Mouse (Mus musculus): ENCODE measurements around the gene Lce3c. TPM values are rescaled to one million over a fixed set of nuclear protein-coding genes. Genes with fewer than 3 reads are reported as not detected.

The Lce3c gene
- total RNA-seq (2015) (not detected in 2 replicates), total RNA-seq (2017) (not detected in 2 replicates)

GRCm38 (mm10) chr3:92944186-92944585, at the start of gene Lce3c:
Lce3c (plus strand) TSS chr3:92944486.
- ATAC-seq (replicated peaks; ENCODE audit: poor library complexity): no peak

- no peak for ATAC-seq (replicated peaks; ENCODE audit: poor library complexity)
Observed at GRCm38 (mm10) chr3:92894489-92894888, 49.8 kb upstream of the Lce3c start.

GRCm38 (mm10) chr3:92902992-92903391, 41.3 kb upstream of the Lce3c start:
- ATAC-seq (replicated peaks; ENCODE audit: poor library complexity): peak; percentile 70

- 0 out of 2 replicates have a peak, but pooled peaks have one; percentile 29 for ATAC-seq (replicated peaks; ENCODE audit: poor library complexity)
Observed at GRCm38 (mm10) chr3:92903640-92904039, 40.6 kb upstream of the Lce3c start.

GRCm38 (mm10) chr3:92905182-92905581, 39.1 kb upstream of the Lce3c start:
- no peak for ATAC-seq (replicated peaks; ENCODE audit: poor library complexity)

- ATAC-seq (replicated peaks; ENCODE audit: poor library complexity): peak; percentile 57; the same call in 1 of the 2 replicates
Observed at GRCm38 (mm10) chr3:92907571-92907970, 36.7 kb upstream of the Lce3c start.

- no peak for ATAC-seq (replicated peaks; ENCODE audit: poor library complexity)
Observed at GRCm38 (mm10) chr3:92920364-92920763, 23.9 kb upstream of the Lce3c start.

GRCm38 (mm10) chr3:92926130-92926529, 18.2 kb upstream of the Lce3c start, which contains the start of gene Lce3a:
Lce3a (minus strand) TSS chr3:92926230.
- no peak for ATAC-seq (replicated peaks; ENCODE audit: poor library complexity)

- no peak for ATAC-seq (replicated peaks; ENCODE audit: poor library complexity)
Observed at GRCm38 (mm10) chr3:92932679-92933078, 11.6 kb upstream of the Lce3c start, which contains the start of gene Lce3b. Lce3b (plus strand) TSS chr3:92932979.

- no peak for ATAC-seq (replicated peaks; ENCODE audit: poor library complexity)
Observed at GRCm38 (mm10) chr3:92957090-92957489, 12.8 kb downstream of the Lce3c start, which contains the start of gene Lce3d. Lce3d (plus strand) TSS chr3:92957390.

- ATAC-seq (replicated peaks; ENCODE audit: poor library complexity): no peak
Observed at GRCm38 (mm10) chr3:92966761-92967160, 22.5 kb downstream of the Lce3c start, which contains the start of gene Lce3e. Lce3e (plus strand) TSS chr3:92967061.

- no peak for ATAC-seq (replicated peaks; ENCODE audit: poor library complexity)
Observed at GRCm38 (mm10) chr3:92978484-92978883, 34.2 kb downstream of the Lce3c start.

- no peak for ATAC-seq (replicated peaks; ENCODE audit: poor library complexity)
Observed at GRCm38 (mm10) chr3:92991926-92992325, 47.6 kb downstream of the Lce3c start, which contains the start of gene Lce3f. Lce3f (plus strand) TSS chr3:92992226.

Other genes with a start within 250 kb of the Lce3c start
- not detected in 2 replicates for gene Lce1e, start 235.4 kb upstream of the Lce3c start, total RNA-seq (2015)
- not detected in 2 replicates for gene Lce1e, start 235.4 kb upstream of the Lce3c start, total RNA-seq (2017)
- not detected in 2 replicates for gene Lce1f, start 224.1 kb upstream of the Lce3c start, total RNA-seq (2015)
- not detected in 2 replicates for gene Lce1f, start 224.1 kb upstream of the Lce3c start, total RNA-seq (2017)
- not detected in 2 replicates for gene Gm38119, start 205.4 kb upstream of the Lce3c start, total RNA-seq (2015)
- not detected in 2 replicates for gene Gm38119, start 205.4 kb upstream of the Lce3c start, total RNA-seq (2017)
- not detected in 2 replicates for gene Lce1g, start 192.1 kb upstream of the Lce3c start, total RNA-seq (2015)
- not detected in 2 replicates for gene Lce1g, start 192.1 kb upstream of the Lce3c start, total RNA-seq (2017)
- not detected in 2 replicates for gene Lce1h, start 179.4 kb upstream of the Lce3c start, total RNA-seq (2015)
- gene Lce1h, start 179.4 kb upstream of the Lce3c start, total RNA-seq (2017): not detected in 2 replicates
- gene Lce1i, start 165.6 kb upstream of the Lce3c start, total RNA-seq (2015): not detected in 2 replicates
- gene Lce1i, start 165.6 kb upstream of the Lce3c start, total RNA-seq (2017): not detected in 2 replicates
- not detected in 2 replicates for gene Lce1j, start 154.0 kb upstream of the Lce3c start, total RNA-seq (2015)
- gene Lce1j, start 154.0 kb upstream of the Lce3c start, total RNA-seq (2017): not detected in 2 replicates
- not detected in 2 replicates for gene Lce1k, start 136.6 kb upstream of the Lce3c start, total RNA-seq (2015)
- not detected in 2 replicates for gene Lce1k, start 136.6 kb upstream of the Lce3c start, total RNA-seq (2017)
- not detected in 2 replicates for gene Kprp, start 117.2 kb upstream of the Lce3c start, total RNA-seq (2015)
- not detected in 2 replicates for gene Kprp, start 117.2 kb upstream of the Lce3c start, total RNA-seq (2017)
- gene Lce1l, start 93.2 kb upstream of the Lce3c start, total RNA-seq (2015): not detected in 2 replicates
- not detected in 2 replicates for gene Lce1l, start 93.2 kb upstream of the Lce3c start, total RNA-seq (2017)
- not detected in 2 replicates for gene 2310050C09Rik, start 74.3 kb upstream of the Lce3c start, total RNA-seq (2015)
- not detected in 2 replicates for gene 2310050C09Rik, start 74.3 kb upstream of the Lce3c start, total RNA-seq (2017)
- not detected in 2 replicates for gene Lce3a, start 18.3 kb upstream of the Lce3c start, total RNA-seq (2015)
- gene Lce3a, start 18.3 kb upstream of the Lce3c start, total RNA-seq (2017): not detected in 2 replicates
- not detected in 2 replicates for gene Lce3b, start 11.5 kb upstream of the Lce3c start, total RNA-seq (2015)
- gene Lce3b, start 11.5 kb upstream of the Lce3c start, total RNA-seq (2017): not detected in 2 replicates
- not detected in 2 replicates for gene Lce3d, start 12.9 kb downstream of the Lce3c start, total RNA-seq (2015)
- gene Lce3d, start 12.9 kb downstream of the Lce3c start, total RNA-seq (2017): not detected in 2 replicates
- gene Lce3e, start 22.6 kb downstream of the Lce3c start, total RNA-seq (2015): not detected in 2 replicates
- not detected in 2 replicates for gene Lce3e, start 22.6 kb downstream of the Lce3c start, total RNA-seq (2017)
- gene Lce3f, start 47.7 kb downstream of the Lce3c start, total RNA-seq (2015): not detected in 2 replicates
- gene Lce3f, start 47.7 kb downstream of the Lce3c start, total RNA-seq (2017): not detected in 2 replicates
- not detected in 2 replicates for gene Crct1, start 71.2 kb downstream of the Lce3c start, total RNA-seq (2015)
- not detected in 2 replicates for gene Crct1, start 71.2 kb downstream of the Lce3c start, total RNA-seq (2017)
- gene Lce1m, start 74.6 kb downstream of the Lce3c start, total RNA-seq (2015): not detected in 2 replicates
- not detected in 2 replicates for gene Lce1m, start 74.6 kb downstream of the Lce3c start, total RNA-seq (2017)
- not detected in 2 replicates for gene Gm4858, start 124.3 kb downstream of the Lce3c start, total RNA-seq (2015)
- not detected in 2 replicates for gene Gm4858, start 124.3 kb downstream of the Lce3c start, total RNA-seq (2017)
- gene Crnn, start 200.3 kb downstream of the Lce3c start, total RNA-seq (2015): not detected in 2 replicates
- not detected in 2 replicates for gene Crnn, start 200.3 kb downstream of the Lce3c start, total RNA-seq (2017)